ENCODE assay signal across 8 mouse cellular contexts in the genomic region with DNA sequence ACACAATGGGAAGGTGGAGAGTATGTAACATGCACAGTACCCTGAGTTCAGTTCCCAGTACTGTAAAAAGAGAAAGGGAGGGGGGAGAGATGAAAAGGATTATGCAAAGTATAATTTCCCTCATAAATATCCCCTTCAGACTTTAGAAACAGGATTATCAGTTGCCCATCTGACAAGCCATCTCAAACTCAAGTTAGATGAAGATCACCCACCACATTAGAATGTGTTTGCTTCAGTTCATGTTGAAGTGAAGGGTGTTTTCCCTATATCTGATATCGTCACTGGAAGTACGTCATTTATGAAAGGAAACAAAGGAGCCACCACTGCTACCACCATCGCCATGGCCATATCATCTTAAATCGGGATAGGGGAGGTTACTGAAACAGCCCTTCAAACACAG. TPM values are rescaled to one million over a fixed set of nuclear protein-coding genes. Genes with fewer than 3 reads are reported as not detected.
DNase-seq lines count a peak whose midpoint lies in the region; ATAC-seq lines count a peak whose summit lies in the region.
"Had no signal": no experiment of that assay in that cellular context is flagged by ENCODE, and none has a peak within 500 bp of the region (broad histone marks: within the 10 kb centered on the region; RNA-seq: fewer than 3 reads in every experiment).

A gene (plus strand): TSS at position 301 of the 400 bp plus-strand sequence.

- no peak within 1 kb of the TSS for H3K4me3 ChIP-seq in liver, embryonic 11.5 days (ENCODE audit: low read depth, low read length)

- no peaks in the 10 kb centered on the region for H3K36me3 ChIP-seq in liver, embryonic 11.5 days (ENCODE audit: control insufficient read depth, insufficient read depth, low read length)

- H3K27ac ChIP-seq in liver, embryonic 11.5 days (ENCODE audit: low read depth, low read length): no peak within 1 kb of the TSS

- H3K4me1 ChIP-seq in liver, embryonic 11.5 days (replicated peaks; ENCODE audit: control insufficient read depth, insufficient read depth, low read length): no peaks in the 10 kb centered on the region

- WGBS in liver, embryonic 11.5 days: 85% methylated on average over 4 of the region's 4 CpGs

- ATAC-seq in common myeloid progenitor, adult 5-6 weeks (replicated peaks; ENCODE audit: low read depth, poor library complexity, severe bottlenecking): no peak
- ATAC-seq in cerebellum, adult (ENCODE audit: insufficient number of reproducible peaks, low FRiP score, low TSS enrichment): no peak
- no peak for ATAC-seq in liver, embryonic 11.5 days (replicated peaks; ENCODE audit: low FRiP score)

- H3K27me3 ChIP-seq in liver, embryonic 11.5 days (replicated peaks; ENCODE audit: control insufficient read depth, insufficient read depth, low read length): no peaks in the 10 kb centered on the region

- no peak within 1 kb of the TSS for H3K9ac ChIP-seq in liver, embryonic 11.5 days (ENCODE audit: low read depth, low read length)

- no peak within 1 kb of the TSS for H3K4me2 ChIP-seq in liver, embryonic 11.5 days

- DNase-seq in urinary bladder, adult 2 months (ENCODE audit: low spot score): no peak
- DNase-seq in urinary bladder, postnatal 36 days (ENCODE audit: low spot score in 2 of 2): no peak
- DNase-seq in layer of hippocampus, postnatal 10 days (ENCODE audit: low spot score in 2 of 2): no peak
- DNase-seq in liver, embryonic 11.5 days (ENCODE audit: low spot score): no peak
- no peak for DNase-seq in lung, postnatal 36 days
- DNase-seq: lung, adult 18-20 months had no signal

- no peaks in the 10 kb centered on the region for H3K9me3 ChIP-seq in liver, embryonic 11.5 days (ENCODE audit: control insufficient read depth, low read length)

RNA-seq across cellular contexts. Expression of the gene that starts here (rescaled TPM):
- polyA plus RNA-seq in urinary bladder, adult 2 months (2012; rRNA removed): 18.9 and 22.7 TPM in 2 replicates
- 41.2 and 60.5 TPM in 2 replicates for total RNA-seq in common myeloid progenitor, adult 5-6 weeks (2017)
- 10 to 100 TPM; 33.3 to 38.5 TPM for total RNA-seq in layer of hippocampus, postnatal 10 days (2021)
- 5.1 and 5.8 TPM in 2 replicates for polyA plus RNA-seq in liver, embryonic 11.5 days (2014; fragmentation: Nextera tagmentation; extraction: Ambion mirVana)
